Mouse (Mus musculus) CH12.LX (cell line): ENCODE measurements at regions not wholly inside any gene's neighbourhood (a gene's known extent, or its start where the extent isn't known, plus 50 kb on each side); places are given as distances from the start of the nearest gene placed in this dataset.
A peak's percentile ranks its signal among the peaks of the same experiment; 100 is the strongest.

ENCODE experiments used
- DNase-seq: peaks from one replicate; pipeline ENCODE4 v3.0.0-alpha.2; 2013; ENCODE audit errors: extremely low read depth
- H3K27ac ChIP-seq: 2 replicates; pipeline ENCODE4 v1.5.1; 2012; ENCODE audit warnings: low read depth, mild to moderate bottlenecking, control low read depth, moderate library complexity; ENCODE audit not compliant: insufficient read depth
- H3K27me3 ChIP-seq: replicated peaks from 2 replicates; pipeline ENCODE3; 2012; ENCODE audit warnings: inconsistent platforms
- H3K36me3 ChIP-seq, 2 experiments: replicated peaks in 1 of 2; 2 replicates each; pipeline versions ENCODE3 to v1.6.1; 2012; ENCODE audit warnings: inconsistent platforms in 1 of 2, low read length in 1 of 2, mild to moderate bottlenecking in 1 of 2, mixed read lengths in 1 of 2, moderate library complexity in 1 of 2; ENCODE audit not compliant: control insufficient read depth in 1 of 2, insufficient read depth in 1 of 2
- H3K4me1 ChIP-seq, 2 experiments: 2 replicates each; pipeline ENCODE4 v1.6.1; 2012; ENCODE audit warnings: inconsistent platforms in 1 of 2, moderate library complexity in 1 of 2; ENCODE audit not compliant: insufficient read depth in 2 of 2, control insufficient read depth in 1 of 2
- H3K4me2 ChIP-seq: 2 replicates; pipeline ENCODE4 v1.6.1; 2012; ENCODE audit warnings: low read depth, mild to moderate bottlenecking, control low read depth; ENCODE audit not compliant: poor library complexity, insufficient read depth, severe bottlenecking
- H3K4me3 ChIP-seq, 3 experiments: fragments of 150-350 bp in 1 of 3; sonication (generic) in 1 of 3; replicated peaks in 1 of 3; 2 replicates each; pipeline versions ENCODE3 to v1.5.1; 2011 to 2012; ENCODE audit warnings: low read depth in 2 of 3, low read length in 2 of 3, mild to moderate bottlenecking in 2 of 3, moderate library complexity in 2 of 3, control low read depth in 1 of 3, improper control_type of control experiment in 1 of 3, inconsistent platforms in 1 of 3, mixed read lengths in 1 of 3; ENCODE audit not compliant: poor library complexity in 1 of 3
- H3K79me2 ChIP-seq: replicated peaks from 2 replicates; pipeline ENCODE4 v1.6.1; 2012; ENCODE audit warnings: mild to moderate bottlenecking, moderate library complexity; ENCODE audit not compliant: control insufficient read depth, poor library complexity, insufficient read depth, severe bottlenecking; ENCODE audit errors: extremely low read depth
- H3K9ac ChIP-seq: 2 replicates; pipeline ENCODE4 v1.6.1; 2012; ENCODE audit warnings: low read depth, mild to moderate bottlenecking, control low read depth, moderate library complexity; ENCODE audit not compliant: insufficient read depth
- H3K9me3 ChIP-seq: replicated peaks from 2 replicates; pipeline ENCODE3; 2012; ENCODE audit warnings: low read length, inconsistent platforms, mixed read lengths
- BHLHE40 ChIP-seq: IDR thresholded peaks from 2 replicates; pipeline ENCODE4 v1.6.1; 2011; ENCODE audit warnings: mild to moderate bottlenecking, low read depth, low read length, improper control_type of control experiment
- CTCF ChIP-seq, 2 experiments: IDR thresholded peaks in 1 of 2; conservative IDR thresholded peaks in 1 of 2; 2 replicates each; pipeline ENCODE4 v1.5.1; 2011 to 2012; ENCODE audit warnings: low read depth in 2 of 2, low read length in 2 of 2, improper control_type of control experiment in 1 of 2, inconsistent platforms in 1 of 2, mild to moderate bottlenecking in 1 of 2, moderate library complexity in 1 of 2
- ELF1 ChIP-seq: IDR thresholded peaks from 2 replicates; pipeline ENCODE4 v1.6.1; 2014; ENCODE audit warnings: low read depth, mild to moderate bottlenecking, inconsistent platforms, low read length, improper control_type of control experiment
- EP300 ChIP-seq: IDR thresholded peaks from 2 replicates; pipeline ENCODE4 v1.6.1; 2011; ENCODE audit warnings: low read length, improper control_type of control experiment
- ETS1 ChIP-seq: conservative IDR thresholded peaks from 2 replicates; pipeline ENCODE4 v1.6.1; 2012; ENCODE audit warnings: low read depth, mild to moderate bottlenecking, inconsistent platforms, low read length, improper control_type of control experiment, moderate library complexity
- HCFC1 ChIP-seq: IDR thresholded peaks from 2 replicates; pipeline ENCODE4 v1.6.1; 2012; ENCODE audit warnings: low read depth, mild to moderate bottlenecking, inconsistent platforms, low read length, improper control_type of control experiment
- IRF4 ChIP-seq: IDR thresholded peaks from 2 replicates; pipeline ENCODE4 v1.6.1; 2014; ENCODE audit warnings: low read depth, mild to moderate bottlenecking, inconsistent platforms, low read length, improper control_type of control experiment
- MAX ChIP-seq: IDR thresholded peaks from 2 replicates; pipeline ENCODE4 v1.6.1; 2011; ENCODE audit warnings: low read length, improper control_type of control experiment
- MAZ ChIP-seq: IDR thresholded peaks from 2 replicates; pipeline ENCODE4 v1.6.1; 2012; ENCODE audit warnings: low read depth, mild to moderate bottlenecking, inconsistent platforms, low read length, improper control_type of control experiment, moderate library complexity
- NRF1 ChIP-seq: IDR thresholded peaks from 2 replicates; pipeline ENCODE4 v1.6.1; 2014; ENCODE audit warnings: low read depth, mild to moderate bottlenecking, inconsistent platforms, low read length, improper control_type of control experiment, moderate library complexity
- SIN3A ChIP-seq: IDR thresholded peaks from 2 replicates; pipeline ENCODE4 v1.6.1; 2012; ENCODE audit warnings: low read length, improper control_type of control experiment, inconsistent platforms
- UBTF ChIP-seq: IDR thresholded peaks from 2 replicates; pipeline ENCODE4 v1.6.1; 2012; ENCODE audit warnings: low read depth, mild to moderate bottlenecking, inconsistent platforms, low read length, improper control_type of control experiment, moderate library complexity
- ZMIZ1 ChIP-seq: IDR thresholded peaks from 2 replicates; pipeline ENCODE4 v1.6.1; 2012; ENCODE audit warnings: low read depth, mild to moderate bottlenecking, inconsistent platforms, low read length, improper control_type of control experiment
- ZNF384 ChIP-seq: IDR thresholded peaks from 2 replicates; pipeline ENCODE4 v1.6.1; 2012; ENCODE audit warnings: low read depth, low read length, improper control_type of control experiment, inconsistent platforms
- dilution Hi-C: fragments of 300-500 bp; cut with MboI; formaldehyde crosslinking; loops from 2 replicates; pipeline ENCODE4 v1.14.3; 2020; ENCODE audit warnings: low sequenced_read_pairs; ENCODE audit not compliant: extremely low pct_unique_long_range_greater_than_20kb, extremely low pct_ligation_motif_present
- in situ Hi-C: fragments of 300-500 bp; cut with MboI; formaldehyde crosslinking; loops from 3 replicates; pipeline ENCODE4 v1.14.3; 2019; ENCODE audit warnings: low sequenced_read_pairs, low pct_ligation_motif_present, low pct_unique_long_range_greater_than_20kb, mixed read lengths

DNA sequence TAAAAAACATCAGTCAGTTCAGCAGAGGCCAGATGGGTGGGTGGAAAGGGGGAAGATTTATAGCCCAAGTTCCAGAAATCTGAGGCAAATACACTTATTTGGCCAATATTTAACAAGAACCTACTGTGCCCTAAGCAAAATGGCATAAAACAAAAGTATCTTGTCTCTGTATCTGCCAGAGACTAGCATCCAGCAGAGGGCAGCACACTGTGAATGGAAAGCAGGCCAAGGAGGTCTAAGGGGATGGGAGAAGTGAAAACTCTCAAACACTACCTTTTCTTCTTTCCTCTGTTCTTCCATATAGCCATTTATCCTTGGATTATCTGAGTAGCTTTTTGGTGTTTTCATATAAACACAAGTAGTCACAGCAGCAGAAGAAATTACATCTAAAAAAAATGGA is 968.6 kb upstream of the Slit2 start:
- no peak for DNase-seq
- Histone ChIP-seq H3K9ac (no peak overlapping the region), H3K4me2 (no peak overlapping the region), H3K36me3 (no peaks in the 10 kb centered on the region), H3K4me3 (no peak overlapping the region), H3K4me1 (no peaks in the 10 kb centered on the region), H3K27ac (no peak overlapping the region), H3K9me3 (peaks cover 16% of the 10 kb centered on the region), H3K79me2 (no peaks in the 10 kb centered on the region), H3K27me3 (no peaks in the 10 kb centered on the region)
- dilution Hi-C loops (no loop called here), in situ Hi-C loops (no loop called here)
- TF ChIP-seq CTCF (conservative IDR thresholded peaks at IDR 0.05 in 1 of 2, IDR thresholded peaks at IDR 0.05 in 1 of 2; ENCODE audit: low read depth in 2 of 2, low read length in 2 of 2): 0 out of 4 replicates have a peak, but pooled peaks of 1 of the 2 experiments have one; percentile 3
- TF ChIP-seq EP300: no peak

DNA sequence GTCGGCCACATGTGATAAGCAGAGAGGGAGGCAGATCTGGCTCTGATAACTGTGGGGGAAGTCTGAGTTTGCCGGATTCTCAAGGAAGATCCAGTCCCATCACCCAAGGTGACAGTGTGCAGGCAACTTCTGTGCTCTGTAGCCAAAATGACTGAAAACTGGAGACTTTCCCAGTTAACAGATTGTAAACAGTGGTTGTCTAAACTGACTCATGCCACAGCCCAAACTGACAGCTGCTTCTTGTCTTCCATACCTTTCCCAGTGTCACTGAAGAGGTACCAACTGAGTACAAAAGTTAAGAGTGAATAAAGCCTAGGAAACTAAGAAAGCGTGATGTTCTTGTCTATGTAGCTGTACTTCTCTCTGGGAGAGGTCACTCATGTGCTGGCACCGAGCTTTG is 990.4 kb upstream of the Slit2 start:
- H3K27ac ChIP-seq: no peak overlapping the region
- H3K9ac ChIP-seq: no peak overlapping the region
- in situ Hi-C loops: no loop called here
- H3K4me1 ChIP-seq: no peaks in the 10 kb centered on the region
- H3K36me3 ChIP-seq: no peaks in the 10 kb centered on the region
- H3K27me3 ChIP-seq: no peaks in the 10 kb centered on the region
- no peak overlapping the region for H3K4me2 ChIP-seq
- TF ChIP-seq CTCF (conservative IDR thresholded peaks at IDR 0.05 in 1 of 2, IDR thresholded peaks at IDR 0.05 in 1 of 2; ENCODE audit: low read depth in 2 of 2, low read length in 2 of 2) (no peak), SIN3A (no peak), MAZ (no peak), ETS1 (no peak), NRF1 (no peak), IRF4 (no peak)
- TF ChIP-seq, all 38 proteins: peak for 0
- DNase-seq: no peak
- Histone ChIP-seq H3K4me3 (no peak overlapping the region), H3K79me2 (no peaks in the 10 kb centered on the region), H3K9me3 (peaks cover 23% of the 10 kb centered on the region)
- dilution Hi-C loops: no loop called here

DNA sequence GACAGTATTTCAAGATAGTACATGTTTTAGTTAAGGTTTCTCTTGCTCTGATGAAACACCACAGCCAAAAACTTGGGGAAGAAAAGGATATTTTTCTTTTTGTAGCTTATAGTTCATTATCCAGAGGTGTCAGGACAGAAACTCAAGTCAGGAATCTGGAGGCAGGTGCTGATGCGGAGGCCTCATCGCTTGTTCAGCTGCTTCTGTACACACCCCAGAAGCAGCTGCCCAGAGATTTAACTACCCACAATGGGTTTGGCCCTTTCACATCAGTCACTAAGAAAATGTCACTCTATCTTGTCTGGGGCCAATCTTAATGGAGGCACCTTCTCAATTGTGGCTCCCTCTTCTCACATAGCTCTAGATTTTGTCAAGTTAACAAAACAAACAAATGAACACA is 996.4 kb upstream of the Slit2 start:
- Histone ChIP-seq H3K9me3 (peaks cover 16% of the 10 kb centered on the region), H3K27me3 (no peaks in the 10 kb centered on the region), H3K4me1 (no peaks in the 10 kb centered on the region), H3K79me2 (no peaks in the 10 kb centered on the region), H3K9ac (no peak overlapping the region)
- in situ Hi-C loops: no loop called here
- no peak for DNase-seq
- TF ChIP-seq ZNF384: no peak
- no peak for TF ChIP-seq UBTF
- no peak for TF ChIP-seq ZMIZ1
- TF ChIP-seq HCFC1: no peak
- TF ChIP-seq MAX: no peak
- no peak for TF ChIP-seq BHLHE40
- no peak for TF ChIP-seq ELF1
- TF ChIP-seq, all 38 proteins: peak for 0
- dilution Hi-C loops: no loop called here
- Histone ChIP-seq H3K27ac (no peak overlapping the region), H3K4me3 (no peak overlapping the region), H3K4me2 (no peak overlapping the region), H3K36me3 (no peaks in the 10 kb centered on the region)
